Mouse (Mus musculus) heart, embryonic 10.5 days (tissue): ENCODE measurements at regions not wholly inside any gene's neighbourhood (a gene's known extent, or its start where the extent isn't known, plus 50 kb on each side); places are given as distances from the start of the nearest gene placed in this dataset.
A peak's percentile ranks its signal among the peaks of the same experiment; 100 is the strongest.
"Not testable (repeated sequence)": the region's sequence is repeated elsewhere in the genome, so short reads cannot be mapped to it uniquely, and the experiment has no call there.

Experiments
- DNase-seq: peaks from one replicate; pipeline ENCODE4 v3.0.0-alpha.2; 2017; ENCODE audit warnings: low spot score
- H3K27ac ChIP-seq: fragments of 300-500 bp; sonication (generic); 2 replicates; pipeline ENCODE4 v1.5.1; 2016; ENCODE audit warnings: mild to moderate bottlenecking
- H3K27me3 ChIP-seq: fragments of 300-500 bp; sonication (generic); 2 replicates; pipeline ENCODE4 v1.6.1; 2016; ENCODE audit warnings: mild to moderate bottlenecking; ENCODE audit not compliant: poor library complexity, insufficient read depth, severe bottlenecking
- H3K36me3 ChIP-seq: fragments of 300-500 bp; sonication (generic); 2 replicates; pipeline ENCODE4 v1.6.1; 2016; ENCODE audit warnings: mild to moderate bottlenecking, moderate library complexity
- H3K4me1 ChIP-seq: fragments of 300-500 bp; sonication (generic); 2 replicates; pipeline ENCODE4 v1.6.1; 2016; ENCODE audit warnings: mild to moderate bottlenecking
- H3K4me3 ChIP-seq: fragments of 300-500 bp; sonication (generic); 2 replicates; pipeline ENCODE4 v1.5.1; 2016; ENCODE audit warnings: mild to moderate bottlenecking, moderate library complexity
- H3K9me3 ChIP-seq: fragments of 300-500 bp; sonication (generic); 2 replicates; pipeline ENCODE4 v1.6.1; 2016; ENCODE audit warnings: mild to moderate bottlenecking, moderate library complexity
- WGBS: fragments of 180-500 bp; shearing (Covaris S2); methylation state at CpG from one replicate; pipeline ENCODE4 v1.1.7; 2016; 5-methylcytosine and 5-hydroxymethylcytosine counted together

GRCm38 (mm10) chr19:19347017-19347416 lies 236.0 kb upstream of the Rorb start:
- H3K4me3 ChIP-seq, result no peak overlapping the region
- DNase-seq, result no peak
- H3K27me3 ChIP-seq, result no peaks in the 10 kb centered on the region
- no peaks in the 10 kb centered on the region for H3K4me1 ChIP-seq
- 45% methylated on average over 2 of the region's 2 CpGs for WGBS
- no peak overlapping the region for H3K27ac ChIP-seq
- H3K9me3 ChIP-seq, result no peaks in the 10 kb centered on the region
- H3K36me3 ChIP-seq, result no peaks in the 10 kb centered on the region

DNA sequence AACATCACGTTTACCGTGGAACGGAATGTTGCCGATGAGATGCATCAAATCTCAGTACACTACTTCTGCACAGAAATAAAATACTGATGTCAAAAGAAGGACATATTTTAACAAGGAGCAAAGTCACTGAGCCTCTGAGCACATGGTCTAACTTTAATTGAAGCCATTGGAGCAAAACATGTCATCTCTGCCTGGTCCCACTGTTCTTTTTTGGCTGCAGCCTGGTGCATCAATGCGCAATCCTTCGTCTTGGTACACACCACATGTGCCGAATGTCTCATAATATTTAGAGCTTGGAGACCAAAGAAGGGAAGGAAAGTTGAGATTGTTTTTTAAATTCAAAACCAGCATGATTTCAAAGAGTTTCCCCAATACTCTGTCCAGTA lies 233.4 kb upstream of the Rorb start:
- Histone ChIP-seq H3K36me3 (no peaks in the 10 kb centered on the region), H3K27ac (no peak overlapping the region), H3K27me3 (no peaks in the 10 kb centered on the region), H3K4me1 (no peaks in the 10 kb centered on the region), H3K4me3 (no peak overlapping the region), H3K9me3 (no peaks in the 10 kb centered on the region)
- no peak for DNase-seq
- 90% methylated on average over 7 of the region's 7 CpGs for WGBS

DNA sequence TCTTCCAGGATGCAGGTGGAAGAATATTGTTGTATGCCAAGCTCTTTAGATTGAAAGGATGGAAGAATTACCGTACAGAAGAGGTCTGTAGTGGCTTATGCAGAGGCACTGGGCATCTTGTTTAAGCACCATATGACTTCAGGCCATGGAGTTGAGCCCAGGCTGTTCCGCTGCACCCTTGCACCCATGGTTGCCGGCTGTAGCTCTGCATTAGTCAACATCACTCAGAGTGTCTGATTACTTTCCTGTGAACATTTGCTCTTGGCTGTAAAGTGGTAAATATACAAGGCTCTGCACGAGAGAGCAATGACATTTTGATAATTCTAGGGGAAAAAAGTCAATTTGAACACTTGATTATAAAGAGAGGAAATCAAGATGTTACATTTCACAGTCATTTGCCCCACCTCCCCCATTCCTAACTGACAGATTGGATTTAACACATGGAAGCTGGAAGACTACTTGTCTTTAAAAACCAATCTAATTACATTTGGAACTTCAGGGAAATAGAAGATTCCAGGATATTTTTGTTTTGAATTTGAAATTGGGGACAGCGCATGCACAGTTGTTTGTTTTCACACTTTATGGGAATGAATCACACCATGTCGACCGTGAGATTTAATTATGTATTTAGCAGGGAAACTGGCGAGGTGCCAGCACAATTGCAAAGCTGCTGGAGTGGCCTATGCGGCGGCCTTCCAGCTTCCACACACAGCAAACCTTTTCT lies 232.9 kb upstream of the Rorb start:
- H3K4me1 ChIP-seq, result no peaks in the 10 kb centered on the region
- no peak overlapping the region for H3K4me3 ChIP-seq
- no peaks in the 10 kb centered on the region for H3K27me3 ChIP-seq
- WGBS, result 76% methylated on average over 10 of the region's 10 CpGs
- no peak for DNase-seq
- no peaks in the 10 kb centered on the region for H3K36me3 ChIP-seq
- no peaks in the 10 kb centered on the region for H3K9me3 ChIP-seq
- no peak overlapping the region for H3K27ac ChIP-seq

DNA sequence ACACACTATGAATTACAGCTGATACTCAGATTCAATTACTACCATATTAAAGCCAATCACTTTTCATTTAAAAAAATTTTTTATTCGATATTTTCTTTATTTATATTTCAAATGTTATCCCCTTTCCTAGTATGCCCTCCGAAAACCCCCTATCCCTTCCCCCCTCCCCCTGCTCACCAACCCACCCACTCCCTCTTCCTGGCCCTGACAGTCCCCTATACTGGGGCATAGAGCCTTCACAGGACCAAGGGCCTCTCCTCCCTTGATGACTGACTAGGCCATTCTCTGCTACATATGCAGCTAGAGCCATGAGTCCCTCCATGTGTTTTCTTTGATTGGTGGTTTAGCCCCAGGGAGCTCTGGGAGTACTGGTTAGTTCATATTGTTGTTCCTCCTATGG lies 196.1 kb upstream of the Rorb start:
- not testable (repeated sequence) for H3K4me3 ChIP-seq, H3K4me1 ChIP-seq, H3K36me3 ChIP-seq, H3K9me3 ChIP-seq, H3K27ac ChIP-seq, DNase-seq, H3K27me3 ChIP-seq
- 72% methylated on average over 2 of the region's 2 CpGs for WGBS

- Histone ChIP-seq H3K4me1 (no peaks in the 10 kb centered on the region), H3K9me3 (no peaks in the 10 kb centered on the region), H3K4me3 (no peak overlapping the region), H3K36me3 (no peaks in the 10 kb centered on the region), H3K27me3 (no peaks in the 10 kb centered on the region), H3K27ac (no peak overlapping the region)
- WGBS, result 84% methylated on average over 6 of the region's 6 CpGs
- no peak for DNase-seq
Measured at GRCm38 (mm10) chr19:19306476-19307131, 195.6 kb upstream of the Rorb start.

DNA sequence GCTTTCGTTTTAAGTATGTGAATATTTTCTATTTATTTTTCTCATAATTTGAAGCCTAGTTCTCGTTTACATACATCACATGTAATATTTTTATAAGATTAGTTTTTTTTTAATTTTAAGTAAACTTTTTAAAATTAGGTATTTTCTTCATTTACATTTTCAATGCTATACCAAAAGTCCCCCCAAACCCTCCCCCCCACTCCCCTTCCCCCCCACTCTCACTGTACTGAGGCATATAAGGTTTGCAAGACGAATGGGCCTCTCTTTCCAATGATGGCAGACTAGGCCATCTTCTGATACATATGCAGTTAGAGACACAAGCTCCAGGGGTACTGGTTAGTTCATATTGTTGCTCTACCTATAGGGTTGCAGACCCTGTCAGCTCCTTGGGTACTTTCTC lies 174.9 kb upstream of the Rorb start:
- H3K9me3 ChIP-seq, H3K36me3 ChIP-seq, H3K4me3 ChIP-seq, H3K4me1 ChIP-seq, DNase-seq, H3K27me3 ChIP-seq, H3K27ac ChIP-seq: not testable (repeated sequence)
- 81% methylated on average over 3 of the region's 3 CpGs for WGBS

GRCm38 (mm10) chr19:19246837-19247560 lies 136.0 kb upstream of the Rorb start:
- no peaks in the 10 kb centered on the region for H3K36me3 ChIP-seq
- H3K27ac ChIP-seq, result no peak overlapping the region
- DNase-seq, result no peak
- H3K4me3 ChIP-seq, result no peak overlapping the region
- no peaks in the 10 kb centered on the region for H3K4me1 ChIP-seq
- no peaks in the 10 kb centered on the region for H3K27me3 ChIP-seq
- H3K9me3 ChIP-seq, result no peaks in the 10 kb centered on the region
- 70% methylated on average over 5 of the region's 5 CpGs for WGBS

- Histone ChIP-seq H3K9me3 (no peaks in the 10 kb centered on the region), H3K4me1 (no peaks in the 10 kb centered on the region), H3K27ac (no peak overlapping the region), H3K4me3 (no peak overlapping the region), H3K36me3 (no peaks in the 10 kb centered on the region), H3K27me3 (no peaks in the 10 kb centered on the region)
- WGBS, result 82% methylated on average over 3 of the region's 3 CpGs
- no peak for DNase-seq
Measured at GRCm38 (mm10) chr19:19229305-19229994, 118.5 kb upstream of the Rorb start.

DNA sequence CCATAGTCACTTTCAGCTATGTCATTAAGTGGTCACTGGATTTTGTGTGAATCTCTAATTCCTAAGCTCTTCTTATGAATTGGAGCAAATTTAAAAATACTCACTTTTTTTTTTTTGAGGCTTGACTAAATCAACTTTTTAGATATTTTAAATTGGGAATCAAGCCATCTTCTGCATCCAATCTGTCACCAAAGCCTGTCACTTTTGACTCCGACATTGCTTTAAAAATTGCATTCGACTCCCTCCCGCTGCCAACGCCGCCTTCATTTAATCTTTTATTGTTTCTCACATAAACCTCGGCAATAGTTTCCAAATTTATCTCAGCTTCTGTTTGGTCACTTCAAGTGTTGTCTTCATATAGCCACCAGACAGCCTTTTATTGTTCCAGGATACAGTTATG lies 109.8 kb upstream of the Rorb start:
- WGBS, result 89% methylated on average over 6 of the region's 6 CpGs

GRCm38 (mm10) chr19:19219352-19219751 lies 108.4 kb upstream of the Rorb start:
- Histone ChIP-seq H3K36me3 (no peaks in the 10 kb centered on the region), H3K27ac (peak overlapping the region; percentile 70; the same call in 1 of the 2 replicates), H3K4me3 (no peak overlapping the region), H3K4me1 (peaks cover 5% of the 10 kb centered on the region; the same call in 1 of the 2 replicates), H3K9me3 (no peaks in the 10 kb centered on the region), H3K27me3 (no peaks in the 10 kb centered on the region)
- WGBS, result 56% methylated on average over 2 of the region's 2 CpGs
- no peak for DNase-seq

More for the DNA sequence above, 109.8 kb upstream of the Rorb start:
- H3K27ac ChIP-seq, result no peak overlapping the region
- H3K4me1 ChIP-seq, result peaks cover 5% of the 10 kb centered on the region; the same call in 1 of the 2 replicates
- no peaks in the 10 kb centered on the region for H3K36me3 ChIP-seq
- H3K27me3 ChIP-seq, result no peaks in the 10 kb centered on the region
- DNase-seq, result no peak
- no peak overlapping the region for H3K4me3 ChIP-seq
- no peaks in the 10 kb centered on the region for H3K9me3 ChIP-seq

- Histone ChIP-seq H3K4me3 (no peak overlapping the region), H3K9me3 (no peaks in the 10 kb centered on the region), H3K4me1 (peaks cover 5% of the 10 kb centered on the region; the same call in 1 of the 2 replicates), H3K27ac (peak overlapping the region; percentile 70; the same call in 1 of the 2 replicates), H3K27me3 (no peaks in the 10 kb centered on the region), H3K36me3 (no peaks in the 10 kb centered on the region)
- 49% methylated on average over 3 of the region's 3 CpGs for WGBS
- no peak for DNase-seq
Measured at GRCm38 (mm10) chr19:19218700-19219099, 107.7 kb upstream of the Rorb start.

GRCm38 (mm10) chr19:19199534-19199933 lies 88.5 kb upstream of the Rorb start:
- 73% methylated on average over 8 of the region's 8 CpGs for WGBS
- no peak for DNase-seq
- Histone ChIP-seq H3K27ac (no peak overlapping the region), H3K36me3 (no peaks in the 10 kb centered on the region), H3K4me3 (no peak overlapping the region), H3K4me1 (no peaks in the 10 kb centered on the region), H3K9me3 (no peaks in the 10 kb centered on the region), H3K27me3 (no peaks in the 10 kb centered on the region)

- H3K9me3 ChIP-seq, result no peaks in the 10 kb centered on the region
- no peak overlapping the region for H3K27ac ChIP-seq
- WGBS, result 59% methylated on average over 3 of the region's 3 CpGs
- no peak for DNase-seq
- H3K36me3 ChIP-seq, result no peaks in the 10 kb centered on the region
- H3K4me1 ChIP-seq, result no peaks in the 10 kb centered on the region
- no peak overlapping the region for H3K4me3 ChIP-seq
- H3K27me3 ChIP-seq, result no peaks in the 10 kb centered on the region
Measured at GRCm38 (mm10) chr19:19198780-19199179, 87.8 kb upstream of the Rorb start.
